30 mouse cellular contexts compared by ENCODE assay signal in the genomic region with DNA sequence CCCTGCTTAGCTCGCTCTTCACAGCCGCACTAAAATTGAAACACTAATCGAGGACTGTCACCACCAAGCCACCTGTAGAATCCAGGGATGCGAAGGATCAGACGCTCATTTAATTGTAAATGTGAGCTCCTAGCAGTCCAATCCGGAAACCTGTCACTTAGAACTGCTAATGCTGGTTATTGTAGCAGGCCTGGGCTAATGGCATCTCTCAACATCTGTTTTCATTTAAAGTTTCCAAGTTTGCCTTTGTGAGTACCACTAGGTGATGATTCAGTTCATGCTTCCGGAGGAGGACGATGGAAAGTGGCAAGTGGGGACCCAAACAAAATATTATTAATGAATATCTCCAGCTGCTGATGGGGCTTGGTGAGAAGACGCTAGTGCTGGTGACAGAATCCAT.
DNase-seq lines count a peak whose midpoint lies in the region; ATAC-seq lines count a peak whose summit lies in the region.
"Had no signal": no experiment of that assay in that cellular context is flagged by ENCODE, and none has a peak within 500 bp of the region (broad histone marks: within the 10 kb centered on the region; RNA-seq: fewer than 3 reads in every experiment).

No protein-coding gene starts in this region.

- no peak overlapping the region for H3K27ac ChIP-seq in embryonic facial prominence, embryonic 12.5 days
- H3K27ac ChIP-seq in limb, embryonic 11.5 days (replicated peaks; ENCODE audit: low read depth, low read length) = no peak overlapping the region
- no peak overlapping the region for H3K27ac ChIP-seq in hindbrain, embryonic 10.5 days
- H3K27ac ChIP-seq: forebrain, embryonic 12.5 days; gastrocnemius, adult 2 months; hindbrain, embryonic 12.5 days; hindbrain, postnatal 0 days; limb, embryonic 15.5 days; liver, embryonic 13.5 days; neural tube, embryonic 15.5 days; stomach, embryonic 15.5 days had no signal

- no peak overlapping the region for H3K4me3 ChIP-seq in embryonic facial prominence, embryonic 12.5 days
- H3K4me3 ChIP-seq in limb, embryonic 11.5 days (ENCODE audit: low read depth, low read length) = no peak overlapping the region
- H3K4me3 ChIP-seq in hindbrain, embryonic 10.5 days = no peak overlapping the region
- H3K4me3 ChIP-seq: erythroblast, embryonic 14.5 days; forebrain, embryonic 12.5 days; gastrocnemius, adult 2 months; hindbrain, embryonic 12.5 days; limb, embryonic 15.5 days; liver, embryonic 13.5 days; megakaryocyte, embryonic 14.5 days; neural tube, embryonic 15.5 days; stomach, embryonic 15.5 days had no signal

- H3K36me3 ChIP-seq in embryonic facial prominence, embryonic 12.5 days = no peaks in the 10 kb centered on the region
- no peaks in the 10 kb centered on the region for H3K36me3 ChIP-seq in limb, embryonic 11.5 days (ENCODE audit: control insufficient read depth, insufficient read depth, low read length)
- H3K36me3 ChIP-seq in hindbrain, embryonic 10.5 days = no peaks in the 10 kb centered on the region
- H3K36me3 ChIP-seq: forebrain, embryonic 12.5 days; hindbrain, embryonic 12.5 days; limb, embryonic 15.5 days; liver, embryonic 13.5 days; neural tube, embryonic 15.5 days; stomach, embryonic 15.5 days had no signal

- ATAC-seq in embryonic facial prominence, embryonic 12.5 days (ENCODE audit: insufficient number of reproducible peaks, insufficient read depth, low FRiP score, low TSS enrichment) = 0 out of 2 replicates have a peak, but pooled peaks have one; percentile 41
- ATAC-seq in limb, embryonic 11.5 days (ENCODE audit: insufficient number of reproducible peaks, low FRiP score, low TSS enrichment, low read depth) = no peak
- ATAC-seq: hindbrain, postnatal 0 days; intestine, embryonic 16.5 days; lung, postnatal 0 days had no signal

- no peak overlapping the region for H3K4me2 ChIP-seq in embryonic facial prominence, embryonic 12.5 days (replicated peaks)
- no peak overlapping the region for H3K4me2 ChIP-seq in limb, embryonic 11.5 days (ENCODE audit: low read depth, severe bottlenecking)
- H3K4me2 ChIP-seq: forebrain, embryonic 12.5 days; hindbrain, embryonic 12.5 days; limb, embryonic 15.5 days; liver, embryonic 13.5 days; neural tube, embryonic 15.5 days; stomach, embryonic 15.5 days had no signal

- WGBS in embryonic facial prominence, embryonic 12.5 days = 45% methylated on average over 9 of the region's 9 CpGs
- WGBS in limb, embryonic 11.5 days = 19% methylated on average over 9 of the region's 9 CpGs
- 78% methylated on average over 9 of the region's 9 CpGs for WGBS in hindbrain, embryonic 10.5 days

- DNase-seq in 3T3-L1 (ENCODE audit: low read depth, low spot score) = peak; percentile 48
- peak; percentile 41 for DNase-seq in embryo, embryonic 10.5 days (ENCODE audit: low spot score)
- DNase-seq in limb, embryonic 11.5 days (ENCODE audit: low spot score) = peak; percentile 60
- no peak for DNase-seq in frontal cortex, postnatal 10 days (ENCODE audit: low spot score in 2 of 2)
- DNase-seq in hindbrain, embryonic 10.5 days (ENCODE audit: low spot score) = no peak
- no peak for DNase-seq in ovary, postnatal 36 days (ENCODE audit: low spot score)
- DNase-seq: adrenal gland, adult 8-10 months; B cell, adult 2 months; cerebellum, adult 8-10 months; cerebellum, postnatal 36 days; gastrocnemius, adult 2 months; kidney, adult 8-10 months; kidney, postnatal 10 days; layer of hippocampus, postnatal 36 days; liver, embryonic 13.5 days; lung, adult 18-20 months; lung, postnatal 4 days; midbrain, embryonic 14.5 days; right cerebral cortex, postnatal 25 days had no signal

- H3K27me3 ChIP-seq in embryonic facial prominence, embryonic 12.5 days = no peaks in the 10 kb centered on the region
- no peaks in the 10 kb centered on the region for H3K27me3 ChIP-seq in limb, embryonic 11.5 days (ENCODE audit: control insufficient read depth, insufficient read depth, low read length)
- no peaks in the 10 kb centered on the region for H3K27me3 ChIP-seq in hindbrain, embryonic 10.5 days (ENCODE audit: insufficient read depth, poor library complexity, severe bottlenecking)
- H3K27me3 ChIP-seq: forebrain, embryonic 12.5 days; hindbrain, embryonic 12.5 days; limb, embryonic 15.5 days; liver, embryonic 13.5 days; megakaryocyte, embryonic 14.5 days; neural tube, embryonic 15.5 days; stomach, embryonic 15.5 days had no signal

- no peaks in the 10 kb centered on the region for H3K9me3 ChIP-seq in embryonic facial prominence, embryonic 12.5 days
- no peaks in the 10 kb centered on the region for H3K9me3 ChIP-seq in limb, embryonic 11.5 days (ENCODE audit: control insufficient read depth, low read length)
- no peaks in the 10 kb centered on the region for H3K9me3 ChIP-seq in hindbrain, embryonic 10.5 days
- H3K9me3 ChIP-seq: forebrain, embryonic 12.5 days; hindbrain, embryonic 12.5 days; limb, embryonic 15.5 days; liver, embryonic 13.5 days; megakaryocyte, embryonic 14.5 days; neural tube, embryonic 15.5 days; stomach, embryonic 15.5 days had no signal

- peaks cover 3% of the 10 kb centered on the region; the same call in 1 of the 2 replicates for H3K4me1 ChIP-seq in embryonic facial prominence, embryonic 12.5 days
- H3K4me1 ChIP-seq in limb, embryonic 11.5 days (ENCODE audit: control insufficient read depth, insufficient read depth, low read length) = 0 out of 2 replicates have a peak, but pooled peaks cover 2% of the 10 kb centered on the region
- peaks cover 12% of the 10 kb centered on the region for H3K4me1 ChIP-seq in hindbrain, embryonic 10.5 days (replicated peaks)
- H3K4me1 ChIP-seq: liver, embryonic 13.5 days; megakaryocyte, embryonic 14.5 days had no signal

- no peak overlapping the region for H3K9ac ChIP-seq in embryonic facial prominence, embryonic 12.5 days
- H3K9ac ChIP-seq in limb, embryonic 11.5 days (ENCODE audit: low read length) = no peak overlapping the region
- H3K9ac ChIP-seq: forebrain, embryonic 12.5 days; hindbrain, embryonic 12.5 days; limb, embryonic 15.5 days; liver, embryonic 13.5 days; neural tube, embryonic 15.5 days; stomach, embryonic 15.5 days had no signal

Comparison
In these comparisons a context has a peak if more than half of its experiments do, and no peak if none do; other contexts are left out.
1. DNase-seq: peak in 3T3-L1 (single experiment), embryo, embryonic 10.5 days (single experiment) and limb, embryonic 11.5 days (single experiment); none in frontal cortex, postnatal 10 days (0 of 2), hindbrain, embryonic 10.5 days (single experiment) and ovary, postnatal 36 days (single experiment).